Mouse (Mus musculus) ES-E14 (cell line): ENCODE measurements around the gene Ddx6. TPM values are rescaled to one million over a fixed set of nuclear protein-coding genes. Genes with fewer than 3 reads are reported as not detected.

ENCODE experiments used
- DNase-seq: peaks from one replicate; pipeline ENCODE4 v3.0.0-alpha.2; 2013; ENCODE audit warnings: low read depth, low spot score
- H3K27ac ChIP-seq: 2 replicates; pipeline ENCODE4 v1.5.1; 2012; ENCODE audit warnings: low read depth, mild to moderate bottlenecking, low read length, moderate library complexity, mixed read lengths; ENCODE audit not compliant: poor library complexity, insufficient read depth, severe bottlenecking
- H3K36me3 ChIP-seq: 2 replicates; pipeline ENCODE4 v1.6.1; 2012; ENCODE audit warnings: mild to moderate bottlenecking, low read length, moderate library complexity, mixed read lengths; ENCODE audit not compliant: control insufficient read depth, poor library complexity, insufficient read depth, severe bottlenecking
- H3K4me1 ChIP-seq, 2 experiments: fragments of 150-350 bp in 1 of 2; sonication (generic) in 1 of 2; 2 replicates each; pipeline ENCODE4 v1.6.1; 2012; ENCODE audit warnings: low read length in 2 of 2, mild to moderate bottlenecking in 1 of 2, mixed read lengths in 1 of 2; ENCODE audit not compliant: control insufficient read depth in 2 of 2, insufficient read depth in 2 of 2, poor library complexity in 1 of 2
- H3K4me3 ChIP-seq, 2 experiments: fragments of 150-350 bp in 1 of 2; sonication (generic) in 1 of 2; 2 replicates each; pipeline ENCODE4 v1.5.1; 2012; ENCODE audit warnings: low read length in 2 of 2, low read depth in 1 of 2, mild to moderate bottlenecking in 1 of 2, mixed read lengths in 1 of 2; ENCODE audit not compliant: insufficient read depth in 1 of 2, poor library complexity in 1 of 2, severe bottlenecking in 1 of 2
- H3K9ac ChIP-seq: 2 replicates; pipeline ENCODE4 v1.6.1; 2012; ENCODE audit warnings: low read depth, mild to moderate bottlenecking, low read length, mixed read lengths; ENCODE audit not compliant: poor library complexity, insufficient read depth, severe bottlenecking
- H3K9me3 ChIP-seq: fragments of 150-350 bp; sonication (generic); 2 replicates; pipeline ENCODE4 v1.6.1; 2012; ENCODE audit warnings: low read depth, mild to moderate bottlenecking, low read length; ENCODE audit not compliant: control insufficient read depth, insufficient read depth
- CHD2 ChIP-seq: IDR thresholded peaks from 2 replicates; pipeline ENCODE4 v1.6.1; 2014; ENCODE audit warnings: mild to moderate bottlenecking, low read depth, low read length, inconsistent platforms
- HCFC1 ChIP-seq: IDR thresholded peaks from 2 replicates; pipeline ENCODE4 v1.6.1; 2012; ENCODE audit warnings: low read length, inconsistent platforms, borderline replicate concordance; ENCODE audit not compliant: insufficient read depth
- MAFK ChIP-seq: IDR thresholded peaks from 2 replicates; pipeline ENCODE4 v1.6.1; 2014; ENCODE audit warnings: mild to moderate bottlenecking, low read depth, low read length, inconsistent platforms; ENCODE audit not compliant: insufficient read depth
- ZC3H11A ChIP-seq: IDR thresholded peaks from 2 replicates; pipeline ENCODE4 v1.6.1; 2012; ENCODE audit warnings: low read depth, mild to moderate bottlenecking, inconsistent platforms, low read length, borderline replicate concordance
- ZNF384 ChIP-seq: IDR thresholded peaks from 2 replicates; pipeline ENCODE4 v1.6.1; 2012; ENCODE audit warnings: low read depth, low read length, inconsistent platforms
- in situ Hi-C, 2 experiments: fragments of 600-800 bp; cut with MboI; formaldehyde crosslinking; loops; one replicate each; pipeline ENCODE4 v1.15.1; 2025; ENCODE audit warnings: low sequenced_read_pairs in 2 of 2, inconsistent platforms in 1 of 2; ENCODE audit not compliant: unreplicated experiment in 2 of 2
- total RNA-seq: library from RNA; depleted of rRNA; stranded (reverse); fragments of 300-350 nt; gene quantifications from 2 replicates; pipeline ENCODE4 v1.2.3, GENCODE M21; 2012

Ddx6 gene
- total RNA-seq, 1 experiment, result 52.7 TPM

- no peak for DNase-seq
- Histone ChIP-seq H3K9me3 (no peaks in the 10 kb centered on the region), H3K4me1 (peaks cover 25 to 30% of the 10 kb centered on the region in 2 experiments), H3K27ac (peak overlapping the region; percentile 97), H3K4me3 (peak overlapping the region; percentile 0 to 48; a peak in 3 of 4 replicates), H3K9ac (no peak overlapping the region), H3K36me3 (no peaks in the 10 kb centered on the region)
- TF ChIP-seq CHD2 (no peak), ZNF384 (no peak), HCFC1 (no peak), ZC3H11A (no peak), MAFK (no peak)
- in situ Hi-C loops, result no loop called here
Measured at GRCm38 (mm10) chr9:44594901-44595536, 9.7 kb upstream of the Ddx6 start.

- no peak for TF ChIP-seq ZC3H11A
- no peak for TF ChIP-seq HCFC1
- TF ChIP-seq MAFK, result no peak
- TF ChIP-seq CHD2, result no peak
- TF ChIP-seq ZNF384, result no peak
- peaks cover 25 to 30% of the 10 kb centered on the region in 2 experiments for H3K4me1 ChIP-seq
- DNase-seq, result no peak
- no peaks in the 10 kb centered on the region for H3K9me3 ChIP-seq
- H3K9ac ChIP-seq, result no peak overlapping the region
- H3K27ac ChIP-seq, result peak overlapping the region; percentile 74; the same call in 1 of the 2 replicates
- H3K36me3 ChIP-seq, result no peaks in the 10 kb centered on the region
- in situ Hi-C loops, result no loop called here
- H3K4me3 ChIP-seq, result peak overlapping the region in 1 of 2 experiments; percentile 23; a peak in 1 of 4 replicates
Measured at GRCm38 (mm10) chr9:44595537-44595930, 9.2 kb upstream of the Ddx6 start.

- H3K4me3 ChIP-seq, result no peak overlapping the region
- TF ChIP-seq ZNF384 (no peak), ZC3H11A (no peak), CHD2 (no peak), HCFC1 (no peak), MAFK (no peak)
- in situ Hi-C loops, result no loop called here
- DNase-seq, result no peak
- no peak overlapping the region for H3K9ac ChIP-seq
- peaks cover 19 to 27% of the 10 kb centered on the region in 2 experiments for H3K4me1 ChIP-seq
- H3K36me3 ChIP-seq, result no peaks in the 10 kb centered on the region
- H3K27ac ChIP-seq, result no peak overlapping the region
- no peaks in the 10 kb centered on the region for H3K9me3 ChIP-seq
Measured at GRCm38 (mm10) chr9:44597742-44598141, 7.0 kb upstream of the Ddx6 start.

- no peaks in the 10 kb centered on the region for H3K36me3 ChIP-seq
- TF ChIP-seq CHD2 (0 out of 2 replicates have a peak, but pooled peaks have one; percentile 25), ZC3H11A (no peak), MAFK (no peak), ZNF384 (no peak), HCFC1 (no peak)
- peak overlapping the region; percentile 26; the same call in 1 of the 2 replicates for H3K27ac ChIP-seq
- no peak for DNase-seq
- peak overlapping the region; percentile 13 to 58; a peak in 3 of 4 replicates for H3K4me3 ChIP-seq
- in situ Hi-C loops, result no loop called here
- peaks cover 14 to 27% of the 10 kb centered on the region in 2 experiments for H3K4me1 ChIP-seq
- H3K9me3 ChIP-seq, result no peaks in the 10 kb centered on the region
- peak overlapping the region; percentile 23; the same call in 1 of the 2 replicates for H3K9ac ChIP-seq
Measured at GRCm38 (mm10) chr9:44598899-44599495, 5.7 kb upstream of the Ddx6 start.
